Mouse (Mus musculus) ES-E14 (cell line): ENCODE data around the gene Aebp1. TPM values are rescaled to one million over a fixed set of nuclear protein-coding genes. Genes with fewer than 3 reads are reported as not detected.

Experiments
- DNase-seq: peaks from one replicate; pipeline ENCODE4 v3.0.0-alpha.2; 2013; ENCODE audit warnings: low read depth, low spot score
- H3K27ac ChIP-seq: 2 replicates; pipeline ENCODE4 v1.5.1; 2012; ENCODE audit warnings: low read depth, mild to moderate bottlenecking, low read length, moderate library complexity, mixed read lengths; ENCODE audit not compliant: poor library complexity, insufficient read depth, severe bottlenecking
- H3K36me3 ChIP-seq: 2 replicates; pipeline ENCODE4 v1.6.1; 2012; ENCODE audit warnings: mild to moderate bottlenecking, low read length, moderate library complexity, mixed read lengths; ENCODE audit not compliant: control insufficient read depth, poor library complexity, insufficient read depth, severe bottlenecking
- H3K4me1 ChIP-seq, 2 experiments: fragments of 150-350 bp in 1 of 2; sonication (generic) in 1 of 2; 2 replicates each; pipeline ENCODE4 v1.6.1; 2012; ENCODE audit warnings: low read length in 2 of 2, mild to moderate bottlenecking in 1 of 2, mixed read lengths in 1 of 2; ENCODE audit not compliant: control insufficient read depth in 2 of 2, insufficient read depth in 2 of 2, poor library complexity in 1 of 2
- H3K4me3 ChIP-seq, 2 experiments: fragments of 150-350 bp in 1 of 2; sonication (generic) in 1 of 2; 2 replicates each; pipeline ENCODE4 v1.5.1; 2012; ENCODE audit warnings: low read length in 2 of 2, low read depth in 1 of 2, mild to moderate bottlenecking in 1 of 2, mixed read lengths in 1 of 2; ENCODE audit not compliant: insufficient read depth in 1 of 2, poor library complexity in 1 of 2, severe bottlenecking in 1 of 2
- H3K9ac ChIP-seq: 2 replicates; pipeline ENCODE4 v1.6.1; 2012; ENCODE audit warnings: low read depth, mild to moderate bottlenecking, low read length, mixed read lengths; ENCODE audit not compliant: poor library complexity, insufficient read depth, severe bottlenecking
- H3K9me3 ChIP-seq: fragments of 150-350 bp; sonication (generic); 2 replicates; pipeline ENCODE4 v1.6.1; 2012; ENCODE audit warnings: low read depth, mild to moderate bottlenecking, low read length; ENCODE audit not compliant: control insufficient read depth, insufficient read depth
- CHD2 ChIP-seq: IDR thresholded peaks from 2 replicates; pipeline ENCODE4 v1.6.1; 2014; ENCODE audit warnings: mild to moderate bottlenecking, low read depth, low read length, inconsistent platforms
- HCFC1 ChIP-seq: IDR thresholded peaks from 2 replicates; pipeline ENCODE4 v1.6.1; 2012; ENCODE audit warnings: low read length, inconsistent platforms, borderline replicate concordance; ENCODE audit not compliant: insufficient read depth
- MAFK ChIP-seq: IDR thresholded peaks from 2 replicates; pipeline ENCODE4 v1.6.1; 2014; ENCODE audit warnings: mild to moderate bottlenecking, low read depth, low read length, inconsistent platforms; ENCODE audit not compliant: insufficient read depth
- ZC3H11A ChIP-seq: IDR thresholded peaks from 2 replicates; pipeline ENCODE4 v1.6.1; 2012; ENCODE audit warnings: low read depth, mild to moderate bottlenecking, inconsistent platforms, low read length, borderline replicate concordance
- ZNF384 ChIP-seq: IDR thresholded peaks from 2 replicates; pipeline ENCODE4 v1.6.1; 2012; ENCODE audit warnings: low read depth, low read length, inconsistent platforms
- in situ Hi-C, 2 experiments: fragments of 600-800 bp; cut with MboI; formaldehyde crosslinking; loops; one replicate each; pipeline ENCODE4 v1.15.1; 2025; ENCODE audit warnings: low sequenced_read_pairs in 2 of 2, inconsistent platforms in 1 of 2; ENCODE audit not compliant: unreplicated experiment in 2 of 2
- total RNA-seq: library from RNA; depleted of rRNA; stranded (reverse); fragments of 300-350 nt; gene quantifications from 2 replicates; pipeline ENCODE4 v1.2.3, GENCODE M21; 2012; rRNA removed

Aebp1 gene
- total RNA-seq, 1 experiment, result 14.5 TPM

DNA sequence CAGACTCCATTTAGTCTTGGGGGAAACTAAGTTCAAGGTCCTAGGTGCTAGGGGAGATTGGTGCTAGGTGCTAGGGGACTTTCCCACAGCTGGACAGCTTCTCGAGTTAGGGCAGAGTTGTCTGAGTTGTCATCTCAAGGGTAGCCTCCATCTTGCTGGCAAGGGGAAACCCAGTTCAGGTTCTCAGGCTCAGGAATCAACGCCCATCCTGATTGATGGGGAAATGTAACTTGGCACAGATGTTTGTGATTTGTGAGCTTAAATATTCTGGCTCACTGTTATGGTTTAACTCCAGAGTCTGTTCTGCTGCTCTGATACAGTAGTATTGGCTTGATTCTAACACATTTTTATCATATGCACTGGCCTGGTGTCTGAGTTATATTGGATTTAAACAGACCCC, 56.4 kb downstream of the Aebp1 start:
- Histone ChIP-seq H3K9ac (no peak overlapping the region), H3K4me3 (no peak overlapping the region), H3K4me1 (peaks cover 0 to 4% of the 10 kb centered on the region in 2 experiments; a peak in 2 of 4 replicates), H3K27ac (no peak overlapping the region), H3K36me3 (no peaks in the 10 kb centered on the region), H3K9me3 (no peaks in the 10 kb centered on the region)
- TF ChIP-seq MAFK (no peak), HCFC1 (no peak), ZC3H11A (no peak), CHD2 (no peak), ZNF384 (no peak)
- DNase-seq, result no peak
- in situ Hi-C loops, result no loop called here

DNA sequence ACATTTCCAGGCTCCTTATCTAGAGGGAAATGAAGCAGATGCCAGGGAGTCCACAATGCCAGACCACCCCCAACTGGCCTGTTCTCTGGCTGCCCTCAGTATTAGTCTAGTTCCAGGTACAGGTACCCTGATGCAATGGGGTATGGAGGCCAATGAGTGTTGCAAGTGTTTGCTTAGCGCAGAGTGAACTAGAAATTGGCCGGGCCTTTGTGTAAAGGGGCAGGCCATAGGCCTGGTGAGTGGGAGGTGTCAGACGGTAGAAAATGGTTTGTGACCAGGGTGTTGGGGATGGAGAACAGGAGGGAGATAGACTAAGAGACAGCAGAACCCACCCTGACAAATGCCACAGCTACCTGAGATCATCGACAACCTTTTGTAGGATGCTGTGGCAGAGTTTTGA, 57.9 kb downstream of the Aebp1 start:
- no peaks in the 10 kb centered on the region for H3K36me3 ChIP-seq
- no peak overlapping the region for H3K9ac ChIP-seq
- in situ Hi-C loops, result no loop called here
- no peak for TF ChIP-seq ZNF384
- no peak for TF ChIP-seq CHD2
- TF ChIP-seq MAFK, result no peak
- no peak for DNase-seq
- H3K27ac ChIP-seq, result no peak overlapping the region
- no peaks in the 10 kb centered on the region for H3K9me3 ChIP-seq
- H3K4me3 ChIP-seq, result no peak overlapping the region
- peaks cover 2 to 4% of the 10 kb centered on the region in 2 experiments; a peak in 2 of 4 replicates for H3K4me1 ChIP-seq

DNA sequence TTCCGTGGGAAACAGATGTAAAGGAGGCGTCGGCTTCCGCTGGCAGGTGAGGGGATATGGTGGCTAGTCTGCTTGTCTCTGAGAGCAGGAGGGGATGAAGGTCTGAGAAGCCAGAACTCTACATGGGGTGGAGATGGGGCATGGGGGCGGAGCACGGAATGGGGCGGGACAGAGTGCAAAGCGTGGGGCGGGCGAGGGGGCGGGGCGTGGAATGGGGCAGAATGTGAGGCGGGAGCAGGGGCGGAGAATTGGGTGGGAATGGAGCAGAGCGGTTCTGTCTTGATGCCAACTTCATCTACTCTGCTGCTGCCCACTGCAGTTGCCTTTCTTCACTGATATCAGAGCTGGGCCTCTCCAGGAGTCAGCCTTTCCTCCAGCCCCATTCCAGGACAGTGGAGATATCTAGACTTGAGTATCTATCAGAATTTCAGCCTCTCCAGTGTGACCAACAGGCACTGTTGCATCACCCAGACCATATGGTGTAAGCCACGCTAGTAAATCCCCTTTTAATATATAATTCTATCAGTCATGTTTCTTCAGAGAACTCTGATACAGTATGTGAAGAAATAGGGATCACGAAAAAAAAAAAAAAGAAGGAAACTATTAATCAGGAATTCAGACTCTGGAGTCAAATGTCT, 58.7 kb downstream of the Aebp1 start:
- Histone ChIP-seq H3K36me3 (no peaks in the 10 kb centered on the region), H3K4me3 (no peak overlapping the region), H3K4me1 (peaks cover 2 to 4% of the 10 kb centered on the region in 2 experiments; a peak in 2 of 4 replicates), H3K9ac (no peak overlapping the region), H3K9me3 (no peaks in the 10 kb centered on the region), H3K27ac (no peak overlapping the region)
- no peak for DNase-seq
- in situ Hi-C loops, result no loop called here
- TF ChIP-seq ZC3H11A, result no peak
- TF ChIP-seq MAFK, result no peak
- no peak for TF ChIP-seq CHD2
- TF ChIP-seq ZNF384, result no peak
- no peak for TF ChIP-seq HCFC1

Other genes with a start within 250 kb of the Aebp1 start
- 125 and 170 TPM in 2 replicates for gene Mrps24, start 146.3 kb upstream of the Aebp1 start, total RNA-seq
- 10.3 and 10.4 TPM in 2 replicates for gene Urgcp, start 99.6 kb upstream of the Aebp1 start, total RNA-seq
- gene Dbnl, start 73.5 kb upstream of the Aebp1 start, total RNA-seq, result 31.7 and 48.7 TPM in 2 replicates
- gene Pgam2, start 58.2 kb upstream of the Aebp1 start, total RNA-seq, result 4.1 and 4.2 TPM in 2 replicates
- gene Polm, start 23.9 kb upstream of the Aebp1 start, total RNA-seq, result 6.7 and 12.2 TPM in 2 replicates
- gene Pold2, start 16.3 kb downstream of the Aebp1 start, total RNA-seq, result 103 and 126 TPM in 2 replicates
- 10.4 and 11.3 TPM in 2 replicates for gene Myl7, start 36.8 kb downstream of the Aebp1 start, total RNA-seq
- 0.76 and 0.85 TPM in 2 replicates for gene Gck, start 88.1 kb downstream of the Aebp1 start, total RNA-seq
- gene Ykt6, start 93.7 kb downstream of the Aebp1 start, total RNA-seq, result 63.7 and 72.2 TPM in 2 replicates
- gene Camk2b, start 204.4 kb downstream of the Aebp1 start, total RNA-seq, result 6.4 and 14.1 TPM in 2 replicates